Mouse (Mus musculus) liver, embryonic 18 days (tissue): ENCODE results near the gene Serpinb9e. TPM values are rescaled to one million over a fixed set of nuclear protein-coding genes. Genes with fewer than 3 reads are reported as not detected.

Experiments used
- polyA plus RNA-seq: library from polyadenylated mRNA; depleted of rRNA; stranded (reverse); fragments of >200 nt; gene quantifications from 2 replicates; pipeline ENCODE4 v1.2.3, GENCODE M21; 2012; rRNA removed

Gene Serpinb9e
- polyA plus RNA-seq, result 0.01 TPM in 1 of 2 replicates, not detected in the other

DNA sequence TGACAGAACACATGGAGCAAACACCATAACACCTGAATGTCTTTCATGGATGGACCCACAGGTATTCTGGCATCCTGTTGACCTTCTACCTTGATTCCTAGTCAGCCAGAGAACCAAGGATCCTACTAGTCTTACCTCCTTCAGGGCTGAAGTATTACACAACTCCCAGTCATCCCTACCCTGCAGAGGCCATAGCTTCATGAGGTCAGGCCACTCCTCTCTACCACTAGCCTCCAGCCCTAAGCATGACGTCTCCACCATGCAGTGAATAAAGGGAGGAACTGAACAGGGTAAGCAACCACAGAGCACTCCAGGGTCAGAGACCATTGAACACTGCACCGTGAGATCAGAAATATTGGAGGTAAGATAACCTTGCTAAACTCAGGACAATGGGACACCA, at the start of gene Serpinb9e:
Serpinb9e (plus strand) TSS at position 301 of the 400 bp plus-strand sequence.

Other genes starting within 250 kb of the Serpinb9e start
- gene Serpinb9, start 246.4 kb upstream of the Serpinb9e start, polyA plus RNA-seq, result 1.3 and 1.7 TPM in 2 replicates
- 0.02 and 0.04 TPM in 2 replicates for gene Serpinb9b, start 222.2 kb upstream of the Serpinb9e start, polyA plus RNA-seq
- gene Serpinb1b, start 171.0 kb upstream of the Serpinb9e start, polyA plus RNA-seq, result 0.02 TPM in 1 of 2 replicates, not detected in the other
- not detected in 2 replicates for gene Serpinb9c, start 89.9 kb upstream of the Serpinb9e start, polyA plus RNA-seq
- not detected in 2 replicates for gene Serpinb9d, start 56.7 kb upstream of the Serpinb9e start, polyA plus RNA-seq
- not detected in 2 replicates for gene Serpinb9f, start 74.5 kb downstream of the Serpinb9e start, polyA plus RNA-seq
- gene Gm11397, start 146.1 kb downstream of the Serpinb9e start, polyA plus RNA-seq, result not detected in 2 replicates
- not detected in 2 replicates for gene Serpinb9g, start 235.2 kb downstream of the Serpinb9e start, polyA plus RNA-seq